Mouse (Mus musculus) ES-E14 (cell line): ENCODE results near the gene Gm8369. TPM values are rescaled to one million over a fixed set of nuclear protein-coding genes. Genes with fewer than 3 reads are reported as not detected.
"Not testable (repeated sequence)": the region's sequence is repeated elsewhere in the genome, so short reads cannot be mapped to it uniquely, and the experiment has no call there.

Source experiments
- DNase-seq: peaks from one replicate; pipeline ENCODE4 v3.0.0-alpha.2; 2013; ENCODE audit warnings: low read depth, low spot score
- H3K27ac ChIP-seq: 2 replicates; pipeline ENCODE4 v1.5.1; 2012; ENCODE audit warnings: low read depth, mild to moderate bottlenecking, low read length, moderate library complexity, mixed read lengths; ENCODE audit not compliant: poor library complexity, insufficient read depth, severe bottlenecking
- H3K36me3 ChIP-seq: 2 replicates; pipeline ENCODE4 v1.6.1; 2012; ENCODE audit warnings: mild to moderate bottlenecking, low read length, moderate library complexity, mixed read lengths; ENCODE audit not compliant: control insufficient read depth, poor library complexity, insufficient read depth, severe bottlenecking
- H3K4me1 ChIP-seq, 2 experiments: fragments of 150-350 bp in 1 of 2; sonication (generic) in 1 of 2; 2 replicates each; pipeline ENCODE4 v1.6.1; 2012; ENCODE audit warnings: low read length in 2 of 2, mild to moderate bottlenecking in 1 of 2, mixed read lengths in 1 of 2; ENCODE audit not compliant: control insufficient read depth in 2 of 2, insufficient read depth in 2 of 2, poor library complexity in 1 of 2
- H3K4me3 ChIP-seq, 2 experiments: fragments of 150-350 bp in 1 of 2; sonication (generic) in 1 of 2; 2 replicates each; pipeline ENCODE4 v1.5.1; 2012; ENCODE audit warnings: low read length in 2 of 2, low read depth in 1 of 2, mild to moderate bottlenecking in 1 of 2, mixed read lengths in 1 of 2; ENCODE audit not compliant: insufficient read depth in 1 of 2, poor library complexity in 1 of 2, severe bottlenecking in 1 of 2
- H3K9ac ChIP-seq: 2 replicates; pipeline ENCODE4 v1.6.1; 2012; ENCODE audit warnings: low read depth, mild to moderate bottlenecking, low read length, mixed read lengths; ENCODE audit not compliant: poor library complexity, insufficient read depth, severe bottlenecking
- H3K9me3 ChIP-seq: fragments of 150-350 bp; sonication (generic); 2 replicates; pipeline ENCODE4 v1.6.1; 2012; ENCODE audit warnings: low read depth, mild to moderate bottlenecking, low read length; ENCODE audit not compliant: control insufficient read depth, insufficient read depth
- CHD2 ChIP-seq: IDR thresholded peaks from 2 replicates; pipeline ENCODE4 v1.6.1; 2014; ENCODE audit warnings: mild to moderate bottlenecking, low read depth, low read length, inconsistent platforms
- HCFC1 ChIP-seq: IDR thresholded peaks from 2 replicates; pipeline ENCODE4 v1.6.1; 2012; ENCODE audit warnings: low read length, inconsistent platforms, borderline replicate concordance; ENCODE audit not compliant: insufficient read depth
- MAFK ChIP-seq: IDR thresholded peaks from 2 replicates; pipeline ENCODE4 v1.6.1; 2014; ENCODE audit warnings: mild to moderate bottlenecking, low read depth, low read length, inconsistent platforms; ENCODE audit not compliant: insufficient read depth
- ZC3H11A ChIP-seq: IDR thresholded peaks from 2 replicates; pipeline ENCODE4 v1.6.1; 2012; ENCODE audit warnings: low read depth, mild to moderate bottlenecking, inconsistent platforms, low read length, borderline replicate concordance
- ZNF384 ChIP-seq: IDR thresholded peaks from 2 replicates; pipeline ENCODE4 v1.6.1; 2012; ENCODE audit warnings: low read depth, low read length, inconsistent platforms
- in situ Hi-C, 2 experiments: fragments of 600-800 bp; cut with MboI; formaldehyde crosslinking; loops; one replicate each; pipeline ENCODE4 v1.15.1; 2025; ENCODE audit warnings: low sequenced_read_pairs in 2 of 2, inconsistent platforms in 1 of 2; ENCODE audit not compliant: unreplicated experiment in 2 of 2
- total RNA-seq: library from RNA; depleted of rRNA; stranded (reverse); fragments of 300-350 nt; gene quantifications from 2 replicates; pipeline ENCODE4 v1.2.3, GENCODE M21; 2012

Gene Gm8369
- total RNA-seq, 1 experiment, result not detected

GRCm38 (mm10) chr19:11501326-11501725 lies 15.6 kb downstream of the Gm8369 start:
- no peak for DNase-seq
- H3K36me3 ChIP-seq, result no peaks in the 10 kb centered on the region
- H3K4me1 ChIP-seq, result no peaks in the 10 kb centered on the region
- TF ChIP-seq MAFK (no peak), ZNF384 (no peak), HCFC1 (no peak), CHD2 (no peak), ZC3H11A (no peak)
- in situ Hi-C loops, result no loop called here
- no peaks in the 10 kb centered on the region for H3K9me3 ChIP-seq
- H3K9ac ChIP-seq, result no peak overlapping the region
- H3K4me3 ChIP-seq, result no peak overlapping the region
- H3K27ac ChIP-seq, result no peak overlapping the region

GRCm38 (mm10) chr19:11504857-11505256 lies 19.1 kb downstream of the Gm8369 start:
- no peak for DNase-seq
- no peaks in the 10 kb centered on the region for H3K4me1 ChIP-seq
- no peak overlapping the region for H3K27ac ChIP-seq
- H3K9ac ChIP-seq, result no peak overlapping the region
- H3K9me3 ChIP-seq, result no peaks in the 10 kb centered on the region
- H3K4me3 ChIP-seq, result no peak overlapping the region
- H3K36me3 ChIP-seq, result no peaks in the 10 kb centered on the region
- no peak for TF ChIP-seq HCFC1
- no peak for TF ChIP-seq ZNF384
- no peak for TF ChIP-seq MAFK
- no peak for TF ChIP-seq CHD2
- no peak for TF ChIP-seq ZC3H11A
- in situ Hi-C loops, result no loop called here

GRCm38 (mm10) chr19:11513458-11513857 lies 27.7 kb downstream of the Gm8369 start:
- DNase-seq, result no peak
- in situ Hi-C loops, result no loop called here
- TF ChIP-seq MAFK (no peak), ZC3H11A (no peak), HCFC1 (no peak), ZNF384 (no peak), CHD2 (no peak)
- Histone ChIP-seq H3K9me3 (no peaks in the 10 kb centered on the region), H3K9ac (no peak overlapping the region), H3K36me3 (no peaks in the 10 kb centered on the region), H3K27ac (no peak overlapping the region), H3K4me3 (no peak overlapping the region), H3K4me1 (no peaks in the 10 kb centered on the region)

DNA sequence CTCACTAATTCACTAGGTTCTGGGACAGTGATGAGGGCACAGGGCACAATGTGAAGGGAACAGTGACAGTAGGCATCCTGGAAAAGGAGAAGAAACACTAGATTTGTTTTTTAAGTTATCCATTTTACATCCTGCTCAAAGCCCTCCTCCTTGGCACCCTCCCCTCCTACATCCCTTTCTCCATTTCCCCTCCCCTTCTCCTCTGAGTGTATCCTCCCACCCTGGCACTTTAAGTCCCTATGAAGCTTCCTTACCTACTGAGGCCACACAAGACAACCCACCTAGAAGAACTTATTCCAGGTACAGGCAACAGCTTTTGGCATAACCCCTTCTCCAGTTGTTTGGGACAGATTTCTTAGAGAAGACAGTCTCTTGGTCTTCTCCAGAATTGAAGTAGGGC lies 30.5 kb downstream of the Gm8369 start, which contains the start of gene Ms4a6b:
TSS of gene Ms4a6b (plus strand) at position 267 of the 400 bp plus-strand sequence.
- TF ChIP-seq ZC3H11A (no peak), MAFK (no peak), HCFC1 (no peak), CHD2 (no peak), ZNF384 (no peak)
- Histone ChIP-seq H3K9ac (no peak within 1 kb of the TSS), H3K27ac (no peak within 1 kb of the TSS), H3K4me3 (no peak within 1 kb of the TSS), H3K4me1 (no peaks in the 10 kb centered on the region), H3K9me3 (no peaks in the 10 kb centered on the region), H3K36me3 (no peaks in the 10 kb centered on the region)
- in situ Hi-C loops, result no loop called here
- no peak for DNase-seq

GRCm38 (mm10) chr19:11516845-11517244 lies 31.1 kb downstream of the Gm8369 start:
- Histone ChIP-seq H3K9me3 (no peaks in the 10 kb centered on the region), H3K4me3 (no peak overlapping the region), H3K4me1 (no peaks in the 10 kb centered on the region), H3K27ac (no peak overlapping the region), H3K36me3 (no peaks in the 10 kb centered on the region), H3K9ac (no peak overlapping the region)
- TF ChIP-seq ZNF384, result no peak
- no peak for TF ChIP-seq ZC3H11A
- TF ChIP-seq MAFK, result no peak
- TF ChIP-seq CHD2, result no peak
- TF ChIP-seq HCFC1, result no peak
- in situ Hi-C loops, result no loop called here
- DNase-seq, result no peak

GRCm38 (mm10) chr19:11517373-11517772 lies 31.6 kb downstream of the Gm8369 start:
- H3K9ac ChIP-seq, in situ Hi-C loops, H3K27ac ChIP-seq, H3K4me1 ChIP-seq, H3K4me3 ChIP-seq, DNase-seq, H3K36me3 ChIP-seq, H3K9me3 ChIP-seq: not testable (repeated sequence)

DNA sequence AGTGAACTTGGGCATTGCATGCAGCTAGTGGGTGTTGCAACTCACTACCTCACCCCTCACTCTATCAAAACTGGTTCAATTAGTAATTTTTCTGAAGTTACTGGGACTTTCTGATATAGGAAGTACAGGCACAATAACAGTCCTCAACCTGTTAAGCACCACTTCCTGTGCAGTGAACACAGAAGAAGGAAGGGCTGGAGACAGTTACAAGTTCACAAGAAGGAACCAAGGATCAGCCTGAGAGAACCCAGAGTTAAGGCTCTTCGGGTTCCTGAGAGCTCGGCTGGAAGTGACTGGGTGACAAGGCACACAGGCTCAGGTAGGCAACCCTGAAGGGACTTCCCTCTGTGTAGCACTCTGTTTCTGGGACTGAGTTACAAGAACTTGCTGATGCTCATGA lies 32.6 kb downstream of the Gm8369 start:
- H3K4me1 ChIP-seq, H3K36me3 ChIP-seq, DNase-seq, H3K9me3 ChIP-seq, H3K27ac ChIP-seq, H3K4me3 ChIP-seq, H3K9ac ChIP-seq, in situ Hi-C loops: not testable (repeated sequence)
